Mouse (Mus musculus): ENCODE results near the gene Arsg. TPM values are rescaled to one million over a fixed set of nuclear protein-coding genes. Genes with fewer than 3 reads are reported as not detected.

Arsg gene
- polyA plus RNA-seq, 1 experiment from 2014 or later, result 3.8 TPM

- Histone ChIP-seq H3K9ac (ENCODE audit: low read depth, low read length) (no peak overlapping the region), H3K36me3 (ENCODE audit: control insufficient read depth, insufficient read depth) (no peaks in the 10 kb centered on the region), H3K27ac (ENCODE audit: low read length) (0 out of 2 replicates have a peak overlapping the region, but pooled peaks have one; percentile 19), H3K9me3 (replicated peaks; ENCODE audit: control insufficient read depth, low read length) (no peaks in the 10 kb centered on the region), H3K27me3 (ENCODE audit: control insufficient read depth, insufficient read depth, low read depth, low read length) (no peaks in the 10 kb centered on the region), H3K4me3 (ENCODE audit: low read depth, low read length) (no peak overlapping the region), H3K4me1 (ENCODE audit: control insufficient read depth, low read depth, low read length) (peaks cover 24% of the 10 kb centered on the region), H3K4me2 (ENCODE audit: low read depth, low read length) (0 out of 2 replicates have a peak overlapping the region, but pooled peaks have one; percentile 15)
- 50% methylated on average over 11 of the region's 11 CpGs for WGBS (ENCODE audit: insufficient replicate concordance)
- ATAC-seq (ENCODE audit: low read depth), result no peak
Observed at GRCm38 (mm10) chr11:109517330-109517729, 44.2 kb downstream of the Arsg start.

- H3K4me1 ChIP-seq (ENCODE audit: control insufficient read depth, low read depth, low read length), result peaks cover 24% of the 10 kb centered on the region
- H3K4me2 ChIP-seq (ENCODE audit: low read depth, low read length), result peak overlapping the region; percentile 15; the same call in 1 of the 2 replicates
- H3K9ac ChIP-seq (ENCODE audit: low read depth, low read length), result no peak overlapping the region
- H3K27ac ChIP-seq (ENCODE audit: low read length), result 0 out of 2 replicates have a peak overlapping the region, but pooled peaks have one; percentile 19
- no peaks in the 10 kb centered on the region for H3K9me3 ChIP-seq (replicated peaks; ENCODE audit: control insufficient read depth, low read length)
- H3K4me3 ChIP-seq (ENCODE audit: low read depth, low read length), result no peak overlapping the region
- H3K27me3 ChIP-seq (ENCODE audit: control insufficient read depth, insufficient read depth, low read depth, low read length), result no peaks in the 10 kb centered on the region
- ATAC-seq (ENCODE audit: low read depth), result peak; percentile 97
- H3K36me3 ChIP-seq (ENCODE audit: control insufficient read depth, insufficient read depth), result no peaks in the 10 kb centered on the region
- 31% methylated on average over 3 of the region's 3 CpGs for WGBS (ENCODE audit: insufficient replicate concordance)
Observed at GRCm38 (mm10) chr11:109517816-109518215, 44.6 kb downstream of the Arsg start.

GRCm38 (mm10) chr11:109520958-109521357 is 47.8 kb downstream of the Arsg start:
- ATAC-seq (ENCODE audit: low read depth), result no peak
- H3K4me2 ChIP-seq (ENCODE audit: low read depth, low read length), result no peak overlapping the region
- no peak overlapping the region for H3K9ac ChIP-seq (ENCODE audit: low read depth, low read length)
- H3K4me1 ChIP-seq (ENCODE audit: control insufficient read depth, low read depth, low read length), result peaks cover 24% of the 10 kb centered on the region
- WGBS (ENCODE audit: insufficient replicate concordance), result 49% methylated on average over 7 of the region's 7 CpGs
- H3K4me3 ChIP-seq (ENCODE audit: low read depth, low read length), result no peak overlapping the region
- H3K9me3 ChIP-seq (replicated peaks; ENCODE audit: control insufficient read depth, low read length), result no peaks in the 10 kb centered on the region
- H3K27me3 ChIP-seq (ENCODE audit: control insufficient read depth, insufficient read depth, low read depth, low read length), result no peaks in the 10 kb centered on the region
- H3K36me3 ChIP-seq (ENCODE audit: control insufficient read depth, insufficient read depth), result no peaks in the 10 kb centered on the region
- no peak overlapping the region for H3K27ac ChIP-seq (ENCODE audit: low read length)

GRCm38 (mm10) chr11:109524869-109525268 is 51.7 kb downstream of the Arsg start:
- Histone ChIP-seq H3K9ac (ENCODE audit: low read depth, low read length) (no peak overlapping the region), H3K27ac (ENCODE audit: low read length) (no peak overlapping the region), H3K4me3 (ENCODE audit: low read depth, low read length) (no peak overlapping the region), H3K27me3 (ENCODE audit: control insufficient read depth, insufficient read depth, low read depth, low read length) (no peaks in the 10 kb centered on the region), H3K9me3 (replicated peaks; ENCODE audit: control insufficient read depth, low read length) (no peaks in the 10 kb centered on the region), H3K36me3 (ENCODE audit: control insufficient read depth, insufficient read depth) (no peaks in the 10 kb centered on the region), H3K4me1 (ENCODE audit: control insufficient read depth, low read depth, low read length) (peaks cover 5% of the 10 kb centered on the region; the same call in 1 of the 2 replicates), H3K4me2 (ENCODE audit: low read depth, low read length) (no peak overlapping the region)
- WGBS (ENCODE audit: insufficient replicate concordance), result 33% methylated on average over 5 of the region's 5 CpGs
- ATAC-seq (ENCODE audit: low read depth), result no peak

- H3K4me3 ChIP-seq (ENCODE audit: low read depth, low read length), result no peak overlapping the region
Observed at GRCm38 (mm10) chr11:109525571-109525970, 52.4 kb downstream of the Arsg start.

GRCm38 (mm10) chr11:109530030-109530429 is 56.9 kb downstream of the Arsg start:
- 71% methylated on average over 4 of the region's 4 CpGs for WGBS (ENCODE audit: insufficient replicate concordance)
- Histone ChIP-seq H3K9me3 (replicated peaks; ENCODE audit: control insufficient read depth, low read length) (no peaks in the 10 kb centered on the region), H3K9ac (ENCODE audit: low read depth, low read length) (no peak overlapping the region), H3K27ac (ENCODE audit: low read length) (no peak overlapping the region), H3K4me2 (ENCODE audit: low read depth, low read length) (no peak overlapping the region), H3K27me3 (ENCODE audit: control insufficient read depth, insufficient read depth, low read depth, low read length) (no peaks in the 10 kb centered on the region), H3K36me3 (ENCODE audit: control insufficient read depth, insufficient read depth) (no peaks in the 10 kb centered on the region), H3K4me1 (ENCODE audit: control insufficient read depth, low read depth, low read length) (no peaks in the 10 kb centered on the region), H3K4me3 (ENCODE audit: low read depth, low read length) (no peak overlapping the region)
- no peak for ATAC-seq (ENCODE audit: low read depth)

More at GRCm38 (mm10) chr11:109525571-109525970, 52.4 kb downstream of the Arsg start:
- Histone ChIP-seq H3K4me2 (ENCODE audit: low read depth, low read length) (no peak overlapping the region), H3K27ac (ENCODE audit: low read length) (no peak overlapping the region), H3K4me1 (ENCODE audit: control insufficient read depth, low read depth, low read length) (peaks cover 4% of the 10 kb centered on the region; the same call in 1 of the 2 replicates), H3K9ac (ENCODE audit: low read depth, low read length) (no peak overlapping the region), H3K36me3 (ENCODE audit: control insufficient read depth, insufficient read depth) (no peaks in the 10 kb centered on the region), H3K27me3 (ENCODE audit: control insufficient read depth, insufficient read depth, low read depth, low read length) (no peaks in the 10 kb centered on the region), H3K9me3 (replicated peaks; ENCODE audit: control insufficient read depth, low read length) (no peaks in the 10 kb centered on the region)
- no peak for ATAC-seq (ENCODE audit: low read depth)
- 87% methylated on average over 4 of the region's 4 CpGs for WGBS (ENCODE audit: insufficient replicate concordance)

- Histone ChIP-seq H3K36me3 (ENCODE audit: control insufficient read depth, insufficient read depth) (no peaks in the 10 kb centered on the region), H3K4me2 (ENCODE audit: low read depth, low read length) (no peak overlapping the region), H3K9ac (ENCODE audit: low read depth, low read length) (no peak overlapping the region), H3K4me3 (ENCODE audit: low read depth, low read length) (no peak overlapping the region), H3K27me3 (ENCODE audit: control insufficient read depth, insufficient read depth, low read depth, low read length) (no peaks in the 10 kb centered on the region), H3K27ac (ENCODE audit: low read length) (no peak overlapping the region), H3K4me1 (ENCODE audit: control insufficient read depth, low read depth, low read length) (peaks cover 15% of the 10 kb centered on the region), H3K9me3 (replicated peaks; ENCODE audit: control insufficient read depth, low read length) (no peaks in the 10 kb centered on the region)
- no peak for ATAC-seq (ENCODE audit: low read depth)
- 84% methylated on average over 6 of the region's 6 CpGs for WGBS (ENCODE audit: insufficient replicate concordance)
Observed at GRCm38 (mm10) chr11:109535966-109536365, 62.8 kb downstream of the Arsg start.

- Histone ChIP-seq H3K9me3 (replicated peaks; ENCODE audit: control insufficient read depth, low read length) (no peaks in the 10 kb centered on the region), H3K27me3 (ENCODE audit: control insufficient read depth, insufficient read depth, low read depth, low read length) (no peaks in the 10 kb centered on the region), H3K4me3 (ENCODE audit: low read depth, low read length) (no peak overlapping the region), H3K9ac (ENCODE audit: low read depth, low read length) (no peak overlapping the region), H3K4me2 (ENCODE audit: low read depth, low read length) (no peak overlapping the region), H3K27ac (ENCODE audit: low read length) (peak overlapping the region; percentile 50; the same call in 1 of the 2 replicates), H3K36me3 (ENCODE audit: control insufficient read depth, insufficient read depth) (no peaks in the 10 kb centered on the region), H3K4me1 (ENCODE audit: control insufficient read depth, low read depth, low read length) (peaks cover 22% of the 10 kb centered on the region)
- WGBS (ENCODE audit: insufficient replicate concordance), result 73% methylated on average over 5 of the region's 5 CpGs
- no peak for ATAC-seq (ENCODE audit: low read depth)
Observed at GRCm38 (mm10) chr11:109536939-109537338, 63.8 kb downstream of the Arsg start.

- 59% methylated on average over 6 of the region's 6 CpGs for WGBS (ENCODE audit: insufficient replicate concordance)
- H3K4me1 ChIP-seq (ENCODE audit: control insufficient read depth, low read depth, low read length), result peaks cover 25% of the 10 kb centered on the region
Observed at GRCm38 (mm10) chr11:109539290-109539689, 66.1 kb downstream of the Arsg start.

More at GRCm38 (mm10) chr11:109539290-109539689, 66.1 kb downstream of the Arsg start:
- Histone ChIP-seq H3K9me3 (replicated peaks; ENCODE audit: control insufficient read depth, low read length) (no peaks in the 10 kb centered on the region), H3K36me3 (ENCODE audit: control insufficient read depth, insufficient read depth) (no peaks in the 10 kb centered on the region), H3K4me3 (ENCODE audit: low read depth, low read length) (no peak overlapping the region), H3K27me3 (ENCODE audit: control insufficient read depth, insufficient read depth, low read depth, low read length) (no peaks in the 10 kb centered on the region), H3K27ac (ENCODE audit: low read length) (no peak overlapping the region), H3K9ac (ENCODE audit: low read depth, low read length) (no peak overlapping the region), H3K4me2 (ENCODE audit: low read depth, low read length) (no peak overlapping the region)
- no peak for ATAC-seq (ENCODE audit: low read depth)

All from liver, embryonic 16.5 days (tissue).